Mouse (Mus musculus): ENCODE measurements at regions not wholly inside any gene's neighbourhood (a gene's known extent, or its start where the extent isn't known, plus 50 kb on each side); places are given as distances from the start of the nearest gene placed in this dataset.

- DNase-seq (ENCODE audit: low spot score in 2 of 2) = no peak
Observed at GRCm38 (mm10) chr14:99612114-99612513, 313.6 kb downstream of the Klf5 start.

- no peak for DNase-seq (ENCODE audit: low spot score in 2 of 2)
Observed at GRCm38 (mm10) chr14:99614748-99615147, 316.3 kb downstream of the Klf5 start.

GRCm38 (mm10) chr14:99616655-99617335 is 318.3 kb downstream of the Klf5 start:
- DNase-seq (ENCODE audit: low spot score in 2 of 2) = no peak

GRCm38 (mm10) chr14:99617374-99617773 is 318.9 kb downstream of the Klf5 start:
- DNase-seq (ENCODE audit: low spot score in 2 of 2) = no peak

GRCm38 (mm10) chr14:99621538-99621937 is 323.0 kb downstream of the Klf5 start:
- DNase-seq (ENCODE audit: low spot score in 2 of 2) = no peak

GRCm38 (mm10) chr14:99624380-99625327 is 326.2 kb downstream of the Klf5 start:
- DNase-seq (ENCODE audit: low spot score in 2 of 2) = no peak

- no peak for DNase-seq (ENCODE audit: low spot score in 2 of 2)
Observed at GRCm38 (mm10) chr14:99627615-99628014, 329.1 kb downstream of the Klf5 start.

- DNase-seq (ENCODE audit: low spot score in 2 of 2) = peak in 1 of 2 experiments; percentile 35
Observed at GRCm38 (mm10) chr14:99631092-99631491, 332.6 kb downstream of the Klf5 start.

- no peak for DNase-seq (ENCODE audit: low spot score in 2 of 2)
Observed at GRCm38 (mm10) chr14:99632444-99632843, 334.0 kb downstream of the Klf5 start.

GRCm38 (mm10) chr14:99635556-99636150 is 337.2 kb downstream of the Klf5 start:
- no peak for DNase-seq (ENCODE audit: low spot score in 2 of 2)

GRCm38 (mm10) chr14:99641475-99642453 is 343.3 kb downstream of the Klf5 start:
- peak in 1 of 2 experiments; percentile 52 for DNase-seq (ENCODE audit: low spot score in 2 of 2)

GRCm38 (mm10) chr14:99646323-99646722 is 347.8 kb downstream of the Klf5 start:
- DNase-seq (ENCODE audit: low spot score in 2 of 2) = no peak

- no peak for DNase-seq (ENCODE audit: low spot score in 2 of 2)
Observed at GRCm38 (mm10) chr14:99674399-99674798, 375.9 kb downstream of the Klf5 start.

GRCm38 (mm10) chr14:99687062-99687806 is 388.7 kb downstream of the Klf5 start:
- no peak for DNase-seq (ENCODE audit: low spot score in 2 of 2)

- DNase-seq (ENCODE audit: low spot score in 2 of 2) = no peak
Observed at GRCm38 (mm10) chr14:99688415-99688814, 389.9 kb downstream of the Klf5 start.

GRCm38 (mm10) chr14:99696301-99696700 is 397.8 kb downstream of the Klf5 start:
- DNase-seq (ENCODE audit: low spot score in 2 of 2) = no peak

- DNase-seq (ENCODE audit: low spot score in 2 of 2) = no peak
Observed at GRCm38 (mm10) chr14:99699545-99699944, 401.1 kb downstream of the Klf5 start.

- DNase-seq (ENCODE audit: low spot score in 2 of 2) = no peak
Observed at GRCm38 (mm10) chr14:99706004-99706403, 407.5 kb downstream of the Klf5 start.

GRCm38 (mm10) chr14:99708066-99708465 is 409.6 kb downstream of the Klf5 start:
- DNase-seq (ENCODE audit: low spot score in 2 of 2) = no peak

- DNase-seq (ENCODE audit: low spot score in 2 of 2) = no peak
Observed at GRCm38 (mm10) chr14:99709764-99710163, 411.3 kb downstream of the Klf5 start.
